Mouse (Mus musculus) adrenal gland, adult 2 months (tissue): Measurements from ENCODE around the gene Leng8. TPM values are rescaled to one million over a fixed set of nuclear protein-coding genes. Genes with fewer than 3 reads are reported as not detected.

ENCODE experiments used
- DNase-seq: peaks from one replicate; pipeline ENCODE4 v3.0.0; 2021
- long read RNA-seq: library from polyadenylated mRNA; stranded (forward); transcript quantifications from one replicate; pipeline ENCODE4 v2.0.0, GENCODE M21; 2021
- polyA plus RNA-seq: library from polyadenylated mRNA; depleted of rRNA; stranded (reverse); fragments of >200 nt; gene quantifications from 2 replicates; pipeline ENCODE4 v1.2.3, GENCODE M21; 2012; rRNA removed
- total RNA-seq, 2 experiments: library from RNA; stranded (reverse); gene quantifications; 2 replicates each; pipeline ENCODE4 v1.2.3; 2021

Leng8 gene
- total RNA-seq (100 to 1,000 TPM in 1 of 2 experiments, 10 to 100 TPM in 1; 80.7 to 112 TPM), polyA plus RNA-seq (446 and 516 TPM in 2 replicates)
- long read RNA-seq, full-length matches to known transcripts: 1 of 40 reads
- long read RNA-seq, partial matches to known transcripts: 7 of 40 reads
- long read RNA-seq, other reads (novel, unspliced or antisense): 32 of 40 reads

GRCm38 (mm10) chr7:4136771-4137531 is at the start of gene Leng8:
Gene Leng8 (plus strand): TSS chr7:4137039.
- peak; percentile 99 for DNase-seq

- no peak for DNase-seq
Observed at GRCm38 (mm10) chr7:4087238-4087895, 49.5 kb upstream of the Leng8 start.

GRCm38 (mm10) chr7:4087896-4088480 is 48.9 kb upstream of the Leng8 start:
- no peak for DNase-seq

GRCm38 (mm10) chr7:4088679-4089078 is 48.2 kb upstream of the Leng8 start:
- no peak for DNase-seq

- DNase-seq: no peak
Observed at GRCm38 (mm10) chr7:4091170-4091569, 45.7 kb upstream of the Leng8 start.

- no peak for DNase-seq
Observed at GRCm38 (mm10) chr7:4098301-4098700, 38.5 kb upstream of the Leng8 start.

- no peak for DNase-seq
Observed at GRCm38 (mm10) chr7:4098832-4099231, 38.0 kb upstream of the Leng8 start.

- DNase-seq: no peak
Observed at GRCm38 (mm10) chr7:4101144-4101543, 35.7 kb upstream of the Leng8 start.

- DNase-seq: no peak
Observed at GRCm38 (mm10) chr7:4103411-4103810, 33.4 kb upstream of the Leng8 start.

- no peak for DNase-seq
Observed at GRCm38 (mm10) chr7:4111766-4112165, 25.1 kb upstream of the Leng8 start.

GRCm38 (mm10) chr7:4117050-4117814 is 19.6 kb upstream of the Leng8 start:
- no peak for DNase-seq

- DNase-seq: no peak
Observed at GRCm38 (mm10) chr7:4119344-4119902, 17.4 kb upstream of the Leng8 start, which contains the start of gene Ttyh1. Gene Ttyh1 (plus strand): TSS chr7:4119408.

GRCm38 (mm10) chr7:4119976-4120921 is 16.6 kb upstream of the Leng8 start:
- no peak for DNase-seq

- no peak for DNase-seq
Observed at GRCm38 (mm10) chr7:4122076-4122768, 14.6 kb upstream of the Leng8 start.

GRCm38 (mm10) chr7:4122783-4123182 is 14.1 kb upstream of the Leng8 start:
- no peak for DNase-seq

- no peak for DNase-seq
Observed at GRCm38 (mm10) chr7:4123732-4124131, 13.1 kb upstream of the Leng8 start.

- DNase-seq: peak; percentile 41
Observed at GRCm38 (mm10) chr7:4124315-4124759, 12.5 kb upstream of the Leng8 start.

- no peak for DNase-seq
Observed at GRCm38 (mm10) chr7:4124856-4125255, 12.0 kb upstream of the Leng8 start.

- DNase-seq: no peak
Observed at GRCm38 (mm10) chr7:4125306-4125705, 11.5 kb upstream of the Leng8 start.
